Mouse (Mus musculus): ENCODE measurements at regions not wholly inside any gene's neighbourhood (a gene's known extent, or its start where the extent isn't known, plus 50 kb on each side); places are given as distances from the start of the nearest gene placed in this dataset.

GRCm38 (mm10) chr1:72014580-72014979, 197.5 kb downstream of the Mreg start:
- TF ChIP-seq CTCF (IDR thresholded peaks at IDR 0.05; ENCODE audit: borderline replicate concordance, insufficient read depth, low read length), result no peak
- TF ChIP-seq POLR2A (IDR thresholded peaks at IDR 0.05; ENCODE audit: low read depth, low read length), result no peak
